Mouse (Mus musculus): ENCODE measurements around the gene Lrsam1. TPM values are rescaled to one million over a fixed set of nuclear protein-coding genes. Genes with fewer than 3 reads are reported as not detected.
A peak's percentile ranks its signal among the peaks of the same experiment; 100 is the strongest.

Gene Lrsam1
- polyA plus RNA-seq, 1 experiment from 2014 or later, result 6.6 TPM

GRCm38 (mm10) chr2:32981281-32981680 is 19.9 kb upstream of the Lrsam1 start:
- peak overlapping the region; percentile 84 for H3K4me3 ChIP-seq (ENCODE audit: low read depth, low read length)
- H3K27me3 ChIP-seq (ENCODE audit: insufficient read depth, low read length), result no peaks in the 10 kb centered on the region
- ATAC-seq (ENCODE audit: insufficient read depth) (peak; percentile 43), DNase-seq (peak; percentile 32)
- H3K9ac ChIP-seq, result peak overlapping the region; percentile 74
- under 1% methylated on average over 23 of the region's 23 CpGs for WGBS
- H3K36me3 ChIP-seq (ENCODE audit: insufficient read depth), result no peaks in the 10 kb centered on the region
- H3K4me1 ChIP-seq (ENCODE audit: insufficient read depth), result peaks cover 6% of the 10 kb centered on the region; the same call in 1 of the 2 replicates
- TF ChIP-seq CTCF (IDR thresholded peaks at IDR 0.05; ENCODE audit: low read depth), result no peak
- no peaks in the 10 kb centered on the region for H3K9me3 ChIP-seq (ENCODE audit: low read depth, low read length)
- H3K4me2 ChIP-seq, result peak overlapping the region; percentile 100
- H3K27ac ChIP-seq (ENCODE audit: low read depth), result no peak overlapping the region

- ATAC-seq (ENCODE audit: insufficient read depth) (no peak), DNase-seq (no peak)
- Histone ChIP-seq H3K9ac (no peak overlapping the region), H3K4me2 (no peak overlapping the region), H3K4me1 (ENCODE audit: insufficient read depth) (peaks cover 6% of the 10 kb centered on the region; the same call in 1 of the 2 replicates), H3K27me3 (ENCODE audit: insufficient read depth, low read length) (no peaks in the 10 kb centered on the region), H3K36me3 (ENCODE audit: insufficient read depth) (no peaks in the 10 kb centered on the region), H3K4me3 (ENCODE audit: low read depth, low read length) (no peak overlapping the region), H3K9me3 (ENCODE audit: low read depth, low read length) (no peaks in the 10 kb centered on the region), H3K27ac (ENCODE audit: low read depth) (no peak overlapping the region)
- no peak for TF ChIP-seq CTCF (IDR thresholded peaks at IDR 0.05; ENCODE audit: low read depth)
- WGBS, result 81% methylated on average over 7 of the region's 7 CpGs
Measured at GRCm38 (mm10) chr2:32979675-32980074, 18.3 kb upstream of the Lrsam1 start.

- WGBS, result 69% methylated on average over 3 of the region's 3 CpGs
- H3K27ac ChIP-seq (ENCODE audit: low read depth), result no peak overlapping the region
Measured at GRCm38 (mm10) chr2:32978675-32979074, 17.3 kb upstream of the Lrsam1 start.

GRCm38 (mm10) chr2:32977114-32977513 is 15.7 kb upstream of the Lrsam1 start:
- no peak for DNase-seq
- 72% methylated on average over 5 of the region's 5 CpGs for WGBS
- Histone ChIP-seq H3K27me3 (ENCODE audit: insufficient read depth, low read length) (no peaks in the 10 kb centered on the region), H3K4me3 (ENCODE audit: low read depth, low read length) (no peak overlapping the region), H3K9me3 (ENCODE audit: low read depth, low read length) (no peaks in the 10 kb centered on the region), H3K27ac (ENCODE audit: low read depth) (no peak overlapping the region), H3K9ac (no peak overlapping the region), H3K4me2 (no peak overlapping the region), H3K4me1 (ENCODE audit: insufficient read depth) (peaks cover 4% of the 10 kb centered on the region; the same call in 1 of the 2 replicates), H3K36me3 (ENCODE audit: insufficient read depth) (peaks cover 18% of the 10 kb centered on the region; the same call in 1 of the 2 replicates)
- no peak for TF ChIP-seq CTCF (IDR thresholded peaks at IDR 0.05; ENCODE audit: low read depth)
- no peak for ATAC-seq (ENCODE audit: insufficient read depth)

More at GRCm38 (mm10) chr2:32978675-32979074, 17.3 kb upstream of the Lrsam1 start:
- Histone ChIP-seq H3K27me3 (ENCODE audit: insufficient read depth, low read length) (no peaks in the 10 kb centered on the region), H3K9me3 (ENCODE audit: low read depth, low read length) (no peaks in the 10 kb centered on the region), H3K9ac (no peak overlapping the region), H3K36me3 (ENCODE audit: insufficient read depth) (peaks cover 6% of the 10 kb centered on the region; the same call in 1 of the 2 replicates), H3K4me1 (ENCODE audit: insufficient read depth) (peaks cover 6% of the 10 kb centered on the region; the same call in 1 of the 2 replicates), H3K4me3 (ENCODE audit: low read depth, low read length) (no peak overlapping the region), H3K4me2 (no peak overlapping the region)
- DNase-seq (no peak), ATAC-seq (ENCODE audit: insufficient read depth) (no peak)
- no peak for TF ChIP-seq CTCF (IDR thresholded peaks at IDR 0.05; ENCODE audit: low read depth)

GRCm38 (mm10) chr2:32974216-32974615 is 12.8 kb upstream of the Lrsam1 start:
- Histone ChIP-seq H3K27ac (ENCODE audit: low read depth) (no peak overlapping the region), H3K27me3 (ENCODE audit: insufficient read depth, low read length) (no peaks in the 10 kb centered on the region), H3K4me1 (ENCODE audit: insufficient read depth) (no peaks in the 10 kb centered on the region), H3K9me3 (ENCODE audit: low read depth, low read length) (no peaks in the 10 kb centered on the region), H3K36me3 (ENCODE audit: insufficient read depth) (peaks cover 18% of the 10 kb centered on the region; the same call in 1 of the 2 replicates), H3K4me2 (no peak overlapping the region), H3K9ac (no peak overlapping the region), H3K4me3 (ENCODE audit: low read depth, low read length) (no peak overlapping the region)
- 85% methylated on average over 8 of the region's 8 CpGs for WGBS
- DNase-seq, result no peak
- TF ChIP-seq CTCF (IDR thresholded peaks at IDR 0.05; ENCODE audit: low read depth), result no peak
- ATAC-seq (ENCODE audit: insufficient read depth), result no peak

GRCm38 (mm10) chr2:32971235-32971634 is 9.8 kb upstream of the Lrsam1 start:
- 48% methylated on average over 9 of the region's 9 CpGs for WGBS
- Histone ChIP-seq H3K27me3 (ENCODE audit: insufficient read depth, low read length) (no peaks in the 10 kb centered on the region), H3K36me3 (ENCODE audit: insufficient read depth) (peaks cover 18% of the 10 kb centered on the region; the same call in 1 of the 2 replicates), H3K9me3 (ENCODE audit: low read depth, low read length) (no peaks in the 10 kb centered on the region), H3K4me3 (ENCODE audit: low read depth, low read length) (no peak overlapping the region), H3K4me1 (ENCODE audit: insufficient read depth) (peaks cover 3% of the 10 kb centered on the region; the same call in 1 of the 2 replicates), H3K4me2 (no peak overlapping the region), H3K27ac (ENCODE audit: low read depth) (no peak overlapping the region), H3K9ac (no peak overlapping the region)
- DNase-seq, result no peak
- no peak for ATAC-seq (ENCODE audit: insufficient read depth)
- TF ChIP-seq CTCF (IDR thresholded peaks at IDR 0.05; ENCODE audit: low read depth), result no peak

GRCm38 (mm10) chr2:32969326-32969725 is 7.9 kb upstream of the Lrsam1 start:
- DNase-seq (no peak), ATAC-seq (ENCODE audit: insufficient read depth) (no peak)
- H3K4me1 ChIP-seq (ENCODE audit: insufficient read depth), result peaks cover 3% of the 10 kb centered on the region; the same call in 1 of the 2 replicates
- no peak overlapping the region for H3K4me2 ChIP-seq
- H3K9ac ChIP-seq, result no peak overlapping the region
- H3K36me3 ChIP-seq (ENCODE audit: insufficient read depth), result peaks cover 24% of the 10 kb centered on the region
- H3K27me3 ChIP-seq (ENCODE audit: insufficient read depth, low read length), result no peaks in the 10 kb centered on the region
- H3K27ac ChIP-seq (ENCODE audit: low read depth), result 0 out of 2 replicates have a peak overlapping the region, but pooled peaks have one; percentile 22
- WGBS, result 76% methylated on average over 8 of the region's 8 CpGs
- H3K9me3 ChIP-seq (ENCODE audit: low read depth, low read length), result no peaks in the 10 kb centered on the region
- TF ChIP-seq CTCF (IDR thresholded peaks at IDR 0.05; ENCODE audit: low read depth), result no peak
- no peak overlapping the region for H3K4me3 ChIP-seq (ENCODE audit: low read depth, low read length)
